Mouse (Mus musculus): ENCODE measurements at regions not wholly inside any gene's neighbourhood (a gene's known extent, or its start where the extent isn't known, plus 50 kb on each side); places are given as distances from the start of the nearest gene placed in this dataset.

GRCm38 (mm10) chr5:118421884-118422821, 138.3 kb upstream of the Med13l start:
- DNase-seq (ENCODE audit: low spot score) (no peak), ATAC-seq (ENCODE audit: extremely low read depth, insufficient number of reproducible peaks, low FRiP score, poor library complexity, severe bottlenecking) (no peak)
- Histone ChIP-seq H3K4me1 (ENCODE audit: insufficient read depth, low read depth, low read length) (peaks cover 2% of the 10 kb centered on the region; the same call in 1 of the 2 replicates), H3K27me3 (ENCODE audit: insufficient read depth, low read length) (peaks cover 56% of the 10 kb centered on the region), H3K4me3 (ENCODE audit: low read depth, low read length) (peak overlapping the region; percentile 33; the same call in 1 of the 2 replicates), H3K36me3 (replicated peaks) (no peaks in the 10 kb centered on the region), H3K9me3 (replicated peaks) (no peaks in the 10 kb centered on the region)
- no peak for TF ChIP-seq GATA1 (IDR thresholded peaks at IDR 0.05; ENCODE audit: borderline replicate concordance, low read length)
- TF ChIP-seq CTCF (IDR thresholded peaks at IDR 0.05; ENCODE audit: low read depth, low read length): no peak

- H3K9me3 ChIP-seq (replicated peaks): no peaks in the 10 kb centered on the region
- no peak for ATAC-seq (ENCODE audit: extremely low read depth, insufficient number of reproducible peaks, low FRiP score, poor library complexity, severe bottlenecking)
- peaks cover 61% of the 10 kb centered on the region for H3K27me3 ChIP-seq (ENCODE audit: insufficient read depth, low read length)
- DNase-seq (ENCODE audit: low spot score): no peak
- peaks cover 2% of the 10 kb centered on the region; the same call in 1 of the 2 replicates for H3K4me1 ChIP-seq (ENCODE audit: insufficient read depth, low read depth, low read length)
- no peak overlapping the region for H3K4me3 ChIP-seq (ENCODE audit: low read depth, low read length)
- TF ChIP-seq CTCF (IDR thresholded peaks at IDR 0.05; ENCODE audit: low read depth, low read length) (no peak), TAL1 (conservative IDR thresholded peaks at IDR 0.05; ENCODE audit: low read depth, low read length) (no peak)
- no peaks in the 10 kb centered on the region for H3K36me3 ChIP-seq (replicated peaks)
Measured at GRCm38 (mm10) chr5:118424177-118424576, 136.3 kb upstream of the Med13l start.

- Histone ChIP-seq H3K9me3 (replicated peaks) (no peaks in the 10 kb centered on the region), H3K27me3 (ENCODE audit: insufficient read depth, low read length) (peaks cover 57% of the 10 kb centered on the region), H3K4me3 (ENCODE audit: low read depth, low read length) (no peak overlapping the region), H3K36me3 (replicated peaks) (no peaks in the 10 kb centered on the region), H3K4me1 (ENCODE audit: insufficient read depth, low read depth, low read length) (no peaks in the 10 kb centered on the region)
- TF ChIP-seq TAL1 (conservative IDR thresholded peaks at IDR 0.05; ENCODE audit: low read depth, low read length): no peak
- no peak for TF ChIP-seq POLR2AphosphoS5 (IDR thresholded peaks at IDR 0.05; ENCODE audit: insufficient replicate concordance, low read depth, low read length)
- no peak for TF ChIP-seq GATA1 (IDR thresholded peaks at IDR 0.05; ENCODE audit: borderline replicate concordance, low read length)
- no peak for TF ChIP-seq GATA2 (IDR thresholded peaks at IDR 0.05; ENCODE audit: borderline replicate concordance, low read depth, low read length)
- TF ChIP-seq CTCF (IDR thresholded peaks at IDR 0.05; ENCODE audit: low read depth, low read length): no peak
- no peak for DNase-seq (ENCODE audit: low spot score)
- no peak for ATAC-seq (ENCODE audit: extremely low read depth, insufficient number of reproducible peaks, low FRiP score, poor library complexity, severe bottlenecking)
Measured at GRCm38 (mm10) chr5:118424764-118425568, 135.5 kb upstream of the Med13l start.

- no peak for ATAC-seq (ENCODE audit: extremely low read depth, insufficient number of reproducible peaks, low FRiP score, poor library complexity, severe bottlenecking)
Measured at GRCm38 (mm10) chr5:118426673-118427072, 133.8 kb upstream of the Med13l start.

GRCm38 (mm10) chr5:118428323-118429095, 132.0 kb upstream of the Med13l start:
- TF ChIP-seq TAL1 (conservative IDR thresholded peaks at IDR 0.05; ENCODE audit: low read depth, low read length): no peak
- Histone ChIP-seq H3K4me3 (ENCODE audit: low read depth, low read length) (no peak overlapping the region), H3K9me3 (replicated peaks) (0 out of 2 replicates have a peak, but pooled peaks cover 3% of the 10 kb centered on the region), H3K27me3 (ENCODE audit: insufficient read depth, low read length) (peaks cover 53% of the 10 kb centered on the region), H3K36me3 (replicated peaks) (no peaks in the 10 kb centered on the region), H3K4me1 (ENCODE audit: insufficient read depth, low read depth, low read length) (no peaks in the 10 kb centered on the region)
- DNase-seq (ENCODE audit: low spot score) (no peak), ATAC-seq (ENCODE audit: extremely low read depth, insufficient number of reproducible peaks, low FRiP score, poor library complexity, severe bottlenecking) (no peak)

More at GRCm38 (mm10) chr5:118426673-118427072, 133.8 kb upstream of the Med13l start:
- TF ChIP-seq GATA2 (IDR thresholded peaks at IDR 0.05; ENCODE audit: borderline replicate concordance, low read depth, low read length) (no peak), CTCF (IDR thresholded peaks at IDR 0.05; ENCODE audit: low read depth, low read length) (no peak), TAL1 (conservative IDR thresholded peaks at IDR 0.05; ENCODE audit: low read depth, low read length) (no peak), GATA1 (IDR thresholded peaks at IDR 0.05; ENCODE audit: borderline replicate concordance, low read length) (no peak), POLR2AphosphoS5 (IDR thresholded peaks at IDR 0.05; ENCODE audit: insufficient replicate concordance, low read depth, low read length) (no peak)
- Histone ChIP-seq H3K9me3 (replicated peaks) (0 out of 2 replicates have a peak, but pooled peaks cover 3% of the 10 kb centered on the region), H3K36me3 (replicated peaks) (no peaks in the 10 kb centered on the region), H3K4me1 (ENCODE audit: insufficient read depth, low read depth, low read length) (no peaks in the 10 kb centered on the region), H3K27me3 (ENCODE audit: insufficient read depth, low read length) (peaks cover 64% of the 10 kb centered on the region), H3K4me3 (ENCODE audit: low read depth, low read length) (no peak overlapping the region)
- DNase-seq (ENCODE audit: low spot score): no peak

GRCm38 (mm10) chr5:118433599-118433998, 126.9 kb upstream of the Med13l start:
- Histone ChIP-seq H3K36me3 (replicated peaks) (no peaks in the 10 kb centered on the region), H3K27me3 (ENCODE audit: insufficient read depth, low read length) (peaks cover 48% of the 10 kb centered on the region), H3K4me1 (ENCODE audit: insufficient read depth, low read depth, low read length) (peaks cover 3% of the 10 kb centered on the region; the same call in 1 of the 2 replicates), H3K9me3 (replicated peaks) (0 out of 2 replicates have a peak, but pooled peaks cover 3% of the 10 kb centered on the region), H3K4me3 (ENCODE audit: low read depth, low read length) (no peak overlapping the region)
- no peak for TF ChIP-seq GATA1 (IDR thresholded peaks at IDR 0.05; ENCODE audit: borderline replicate concordance, low read length)
- no peak for TF ChIP-seq POLR2AphosphoS5 (IDR thresholded peaks at IDR 0.05; ENCODE audit: insufficient replicate concordance, low read depth, low read length)
- TF ChIP-seq GATA2 (IDR thresholded peaks at IDR 0.05; ENCODE audit: borderline replicate concordance, low read depth, low read length): no peak
- TF ChIP-seq CTCF (IDR thresholded peaks at IDR 0.05; ENCODE audit: low read depth, low read length): no peak
- no peak for TF ChIP-seq TAL1 (conservative IDR thresholded peaks at IDR 0.05; ENCODE audit: low read depth, low read length)
- no peak for DNase-seq (ENCODE audit: low spot score)
- no peak for ATAC-seq (ENCODE audit: extremely low read depth, insufficient number of reproducible peaks, low FRiP score, poor library complexity, severe bottlenecking)

Data from G1E (cell line).